Comparison of ENCODE assay signal across 8 mouse cellular contexts in the genomic region with DNA sequence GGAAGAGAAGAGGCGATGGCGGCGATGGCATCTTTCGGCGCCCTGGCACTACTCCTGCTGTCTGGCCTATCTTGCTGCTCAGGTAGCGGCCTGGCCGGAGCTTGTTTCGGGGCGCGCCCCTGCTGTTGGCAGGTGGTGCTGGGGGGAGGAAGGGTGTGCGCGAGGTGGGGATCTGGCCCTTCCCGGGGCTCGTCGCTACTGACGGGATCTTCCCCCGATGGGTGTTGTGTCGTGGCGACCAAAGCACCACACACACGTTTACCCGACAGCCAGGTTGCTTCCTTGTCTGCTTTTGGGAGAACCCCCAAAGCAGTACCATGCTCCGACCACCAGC. TPM values are rescaled to one million over a fixed set of nuclear protein-coding genes. Genes with fewer than 3 reads are reported as not detected.
A peak's percentile ranks its signal among the peaks of the same experiment; 100 is the strongest.
DNase-seq lines count a peak whose midpoint lies in the region; ATAC-seq and TF ChIP-seq lines count a peak whose summit lies in the region.

No protein-coding gene starts in this region.

- peak overlapping the region; percentile 62 for H3K4me2 ChIP-seq in lung, embryonic 16.5 days (ENCODE audit: low read depth, low read length)
- H3K4me2 ChIP-seq in limb, embryonic 11.5 days (ENCODE audit: low read depth, severe bottlenecking): peak overlapping the region; percentile 61

- no peaks in the 10 kb centered on the region for H3K27me3 ChIP-seq in lung, embryonic 16.5 days (ENCODE audit: control insufficient read depth, insufficient read depth, low read depth, low read length)
- H3K27me3 ChIP-seq in limb, embryonic 11.5 days (ENCODE audit: control insufficient read depth, insufficient read depth, low read length): 0 out of 2 replicates have a peak, but pooled peaks cover 2% of the 10 kb centered on the region
- H3K27me3 ChIP-seq in small intestine, adult 2 months (ENCODE audit: control insufficient read depth, insufficient read depth, low read length): no peaks in the 10 kb centered on the region

- WGBS in lung, embryonic 16.5 days: 20% methylated on average over 16 of the region's 22 CpGs
- 21% methylated on average over 22 of the region's 22 CpGs for WGBS in limb, embryonic 11.5 days
- 18% methylated on average over 22 of the region's 22 CpGs for WGBS in small intestine, adult 2 months

- peaks cover 5% of the 10 kb centered on the region; the same call in 1 of the 2 replicates for H3K36me3 ChIP-seq in lung, embryonic 16.5 days (ENCODE audit: control insufficient read depth, insufficient read depth, low read length)
- H3K36me3 ChIP-seq in limb, embryonic 11.5 days (ENCODE audit: control insufficient read depth, insufficient read depth, low read length): no peaks in the 10 kb centered on the region; the same call in 1 of the 2 replicates
- H3K36me3 ChIP-seq in small intestine, adult 2 months (ENCODE audit: control insufficient read depth, insufficient read depth, low read length): peaks cover 20% of the 10 kb centered on the region

- ATAC-seq in lung, embryonic 16.5 days (ENCODE audit: low read depth): no peak; the same call in 1 of the 2 replicates
- peak; percentile 48; the same call in 1 of the 2 replicates for ATAC-seq in limb, embryonic 11.5 days (ENCODE audit: insufficient number of reproducible peaks, low FRiP score, low TSS enrichment, low read depth)

- peak overlapping the region; percentile 69 for H3K4me3 ChIP-seq in lung, embryonic 16.5 days (ENCODE audit: low read length)
- H3K4me3 ChIP-seq in embryonic fibroblast, embryonic 13.5 days (ENCODE audit: insufficient read depth, low read length): peak overlapping the region; percentile 89
- peak overlapping the region; percentile 54 for H3K4me3 ChIP-seq in limb, embryonic 11.5 days (ENCODE audit: low read depth, low read length)
- H3K4me3 ChIP-seq in small intestine, adult 2 months (ENCODE audit: low read depth, low read length): peak overlapping the region; percentile 91

- no peak for DNase-seq in lung, postnatal 25 days (ENCODE audit: low spot score)
- DNase-seq in limb, embryonic 11.5 days (ENCODE audit: low spot score): no peak
- DNase-seq in retina, embryonic 14.5 days (ENCODE audit: low spot score): no peak
- DNase-seq in gastrocnemius, postnatal 4 days (ENCODE audit: low spot score in 2 of 2): no peak
- DNase-seq in layer of hippocampus, adult 8-10 months (ENCODE audit: low spot score in 2 of 2): no peak

- H3K9ac ChIP-seq in lung, embryonic 16.5 days (ENCODE audit: low read length): peak overlapping the region; percentile 80
- peak overlapping the region; percentile 63 for H3K9ac ChIP-seq in limb, embryonic 11.5 days (ENCODE audit: low read length)

- peak overlapping the region; percentile 79 for H3K27ac ChIP-seq in lung, embryonic 16.5 days (ENCODE audit: low read length)
- H3K27ac ChIP-seq in embryonic fibroblast, embryonic 13.5 days (ENCODE audit: insufficient read depth, low read length): peak overlapping the region; percentile 19; the same call in 1 of the 2 replicates
- H3K27ac ChIP-seq in limb, embryonic 11.5 days (replicated peaks; ENCODE audit: low read depth, low read length): peak overlapping the region; percentile 59; the same call in 1 of the 2 replicates
- H3K27ac ChIP-seq in small intestine, adult 2 months (ENCODE audit: insufficient read depth, low read depth, low read length): peak overlapping the region; percentile 80

- H3K4me1 ChIP-seq in lung, embryonic 16.5 days (replicated peaks; ENCODE audit: control insufficient read depth, insufficient read depth, low read length): peaks cover 12% of the 10 kb centered on the region
- no peaks in the 10 kb centered on the region for H3K4me1 ChIP-seq in embryonic fibroblast, embryonic 13.5 days (ENCODE audit: control insufficient read depth, insufficient read depth, low read length)
- H3K4me1 ChIP-seq in limb, embryonic 11.5 days (ENCODE audit: control insufficient read depth, insufficient read depth, low read length): no peaks in the 10 kb centered on the region
- H3K4me1 ChIP-seq in small intestine, adult 2 months (ENCODE audit: control insufficient read depth, insufficient read depth, insufficient read length, low read length): peaks cover 4% of the 10 kb centered on the region; the same call in 1 of the 2 replicates

- H3K9me3 ChIP-seq in lung, embryonic 16.5 days (ENCODE audit: control insufficient read depth, low read length): no peaks in the 10 kb centered on the region
- no peaks in the 10 kb centered on the region for H3K9me3 ChIP-seq in limb, embryonic 11.5 days (ENCODE audit: control insufficient read depth, low read length)

- TF ChIP-seq POLR2A in embryonic fibroblast, embryonic 13.5 days (IDR thresholded peaks at IDR 0.05; ENCODE audit: low read depth, low read length): no peak
- TF ChIP-seq POLR2A in small intestine, adult 2 months (IDR thresholded peaks at IDR 0.05; ENCODE audit: low read depth, low read length): no peak

- TF ChIP-seq CTCF in embryonic fibroblast, embryonic 13.5 days (IDR thresholded peaks at IDR 0.05; ENCODE audit: borderline replicate concordance, insufficient read depth, low read length): no peak
- no peak for TF ChIP-seq CTCF in small intestine, adult 2 months (IDR thresholded peaks at IDR 0.05; ENCODE audit: extremely low read depth, insufficient read length, insufficient replicate concordance, low read depth, low read length)

RNA-seq across cellular contexts. Expression of a gene that starts 0.4 kb away (rescaled TPM):
- 186 and 209 TPM in 2 replicates for polyA plus RNA-seq in lung, embryonic 16.5 days (2015; fragmentation: Nextera tagmentation; extraction: Ambion mirVana)
- 288 and 321 TPM in 2 replicates for polyA plus RNA-seq in embryonic fibroblast, embryonic 13.5 days (2011; ENCODE audit: insufficient read length, low read depth, missing spikeins)
- 122 and 124 TPM in 2 replicates for polyA plus RNA-seq in limb, embryonic 11.5 days (2014; fragmentation: Nextera tagmentation; extraction: Ambion mirVana)
- 190 and 210 TPM in 2 replicates for polyA plus RNA-seq in small intestine, adult 2 months (2012; rRNA removed)
- total RNA-seq in gastrocnemius, postnatal 4 days (2021): 100 to 1,000 TPM; 118 to 128 TPM
- 100 to 1,000 TPM in 2 of 4 experiments, 10 to 100 TPM in 2; 87.5 to 127 (median 98.2) TPM for total RNA-seq in layer of hippocampus, adult 8-10 months (2022)

RNA-seq across cellular contexts. Expression of a gene that starts 0.5 kb away (rescaled TPM):
- polyA plus RNA-seq in lung, embryonic 16.5 days (2015; fragmentation: Nextera tagmentation; extraction: Ambion mirVana): 219 and 236 TPM in 2 replicates
- 94.8 and 115 TPM in 2 replicates for polyA plus RNA-seq in embryonic fibroblast, embryonic 13.5 days (2011; ENCODE audit: insufficient read length, low read depth, missing spikeins)
- 185 and 186 TPM in 2 replicates for polyA plus RNA-seq in limb, embryonic 11.5 days (2014; fragmentation: Nextera tagmentation; extraction: Ambion mirVana)
- polyA plus RNA-seq in small intestine, adult 2 months (2012; rRNA removed): 177 and 266 TPM in 2 replicates
- total RNA-seq in gastrocnemius, postnatal 4 days (2021): 100 to 1,000 TPM; 221 to 247 TPM
- 100 to 1,000 TPM; 200 to 214 (median 203) TPM for total RNA-seq in layer of hippocampus, adult 8-10 months (2022)

RNA-seq across cellular contexts. Expression of a gene that starts 13.0 kb away (rescaled TPM):
- 5.0 and 7.4 TPM in 2 replicates for polyA plus RNA-seq in lung, embryonic 16.5 days (2015; fragmentation: Nextera tagmentation; extraction: Ambion mirVana)
- not detected in 2 replicates for polyA plus RNA-seq in embryonic fibroblast, embryonic 13.5 days (2011; ENCODE audit: insufficient read length, low read depth, missing spikeins)
- polyA plus RNA-seq in limb, embryonic 11.5 days (2014; fragmentation: Nextera tagmentation; extraction: Ambion mirVana): 2.5 and 3.3 TPM in 2 replicates
- 3.3 and 4.3 TPM in 2 replicates for polyA plus RNA-seq in small intestine, adult 2 months (2012; rRNA removed)
- total RNA-seq in gastrocnemius, postnatal 4 days (2021): 100 to 1,000 TPM; 150 to 153 TPM
- 10 to 100 TPM in 1 of 4 experiments, 1 to 10 TPM in 3; 7.5 to 10.4 (median 8.1) TPM for total RNA-seq in layer of hippocampus, adult 8-10 months (2022)

RNA-seq across cellular contexts. Expression of a gene that starts 30.3 kb away (rescaled TPM):
- 0.35 and 0.52 TPM in 2 replicates for polyA plus RNA-seq in lung, embryonic 16.5 days (2015; fragmentation: Nextera tagmentation; extraction: Ambion mirVana)
- polyA plus RNA-seq in embryonic fibroblast, embryonic 13.5 days (2011; ENCODE audit: insufficient read length, low read depth, missing spikeins): 0.25 TPM in 1 of 2 replicates, not detected in the other
- polyA plus RNA-seq in limb, embryonic 11.5 days (2014; fragmentation: Nextera tagmentation; extraction: Ambion mirVana): 0.17 TPM in 1 of 2 replicates, not detected in the other
- polyA plus RNA-seq in small intestine, adult 2 months (2012; rRNA removed): 0.22 and 0.38 TPM in 2 replicates
- 1 to 10 TPM; 3.1 to 3.7 TPM for total RNA-seq in gastrocnemius, postnatal 4 days (2021)
- total RNA-seq in layer of hippocampus, adult 8-10 months (2022): 10 to 100 TPM; 14.3 to 17.3 (median 15.5) TPM

RNA-seq across cellular contexts. Expression of a gene that starts 37.6 kb away (rescaled TPM):
- polyA plus RNA-seq in lung, embryonic 16.5 days (2015; fragmentation: Nextera tagmentation; extraction: Ambion mirVana): 0.54 and 0.75 TPM in 2 replicates
- polyA plus RNA-seq in embryonic fibroblast, embryonic 13.5 days (2011; ENCODE audit: insufficient read length, low read depth, missing spikeins): 5.6 and 8.9 TPM in 2 replicates
- polyA plus RNA-seq in limb, embryonic 11.5 days (2014; fragmentation: Nextera tagmentation; extraction: Ambion mirVana): 0.73 and 1.1 TPM in 2 replicates
- polyA plus RNA-seq in small intestine, adult 2 months (2012; rRNA removed): 0.65 and 0.83 TPM in 2 replicates
- 1 to 10 TPM; 6.7 to 6.8 TPM for total RNA-seq in gastrocnemius, postnatal 4 days (2021)
- total RNA-seq in layer of hippocampus, adult 8-10 months (2022): 100 to 1,000 TPM in 1 of 4 experiments, 10 to 100 TPM in 3; 90.5 to 100 (median 95.6) TPM

Comparison
In these comparisons a context has a peak if more than half of its experiments do, and no peak if none do; other contexts are left out.
1. H3K27ac ChIP-seq: peak in every context shown above with its lines; median percentile 80 in small intestine, adult 2 months; 79 in lung, embryonic 16.5 days; 59 in limb, embryonic 11.5 days; 19 in embryonic fibroblast, embryonic 13.5 days.